Mouse (Mus musculus): ENCODE results near the gene Thbs1.
"Not testable (repeated sequence)": the region's sequence is repeated elsewhere in the genome, so short reads cannot be mapped to it uniquely, and the experiment has no call there.

Gene Thbs1

DNA sequence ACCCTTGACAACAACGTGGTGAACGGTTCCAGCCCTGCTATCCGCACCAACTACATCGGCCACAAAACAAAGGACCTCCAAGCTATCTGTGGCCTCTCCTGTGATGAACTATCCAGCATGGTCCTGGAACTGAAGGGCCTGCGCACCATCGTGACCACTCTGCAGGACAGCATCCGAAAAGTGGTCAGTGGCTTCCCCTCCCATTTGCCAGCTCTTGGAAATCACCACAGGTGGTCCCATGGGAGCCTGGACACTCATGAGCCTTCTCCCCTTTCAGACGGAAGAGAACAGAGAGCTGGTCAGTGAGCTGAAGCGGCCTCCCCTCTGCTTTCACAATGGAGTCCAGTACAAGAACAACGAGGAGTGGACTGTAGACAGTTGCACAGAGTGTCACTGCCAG is 3.0 kb downstream of the Thbs1 start:
- DNase-seq (ENCODE audit: low spot score) = no peak

DNA sequence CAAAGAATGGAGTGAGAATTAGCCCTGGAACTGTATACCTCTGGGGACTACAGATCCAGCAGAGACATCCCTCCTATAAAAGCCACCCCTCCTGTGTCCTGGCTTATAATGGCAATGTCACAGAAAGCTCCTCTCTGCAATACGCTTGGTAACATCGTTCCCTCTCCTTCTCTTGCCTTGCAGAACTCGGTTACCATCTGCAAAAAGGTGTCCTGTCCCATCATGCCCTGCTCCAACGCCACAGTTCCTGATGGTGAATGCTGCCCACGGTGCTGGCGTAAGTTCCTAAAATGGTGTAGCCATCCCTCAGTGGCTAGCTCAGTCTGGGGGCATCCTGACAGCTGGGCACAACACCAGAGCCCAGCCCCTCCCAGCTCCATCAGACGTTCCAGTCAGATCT is 4.0 kb downstream of the Thbs1 start:
- no peak for DNase-seq (ENCODE audit: low spot score)

DNA sequence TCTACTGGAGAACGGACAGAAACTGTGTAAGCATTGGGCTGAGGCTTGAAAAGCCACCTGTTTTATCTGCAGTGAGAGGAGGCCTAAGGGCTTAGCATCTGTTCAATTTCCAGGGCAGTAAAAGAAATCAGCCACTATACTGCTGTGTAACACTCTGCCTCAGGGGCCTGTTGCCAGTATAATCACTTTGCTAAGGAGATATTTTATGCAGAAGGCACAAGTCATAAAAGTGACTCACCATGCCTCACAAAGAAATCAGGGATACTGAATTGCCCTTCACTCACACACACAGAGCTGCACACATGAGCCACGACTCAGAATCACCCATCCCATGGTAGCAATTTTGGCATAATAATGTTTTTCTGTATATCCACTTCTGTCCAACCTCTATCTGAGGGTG is 4.5 kb downstream of the Thbs1 start:
- no peak for DNase-seq (ENCODE audit: low spot score)

DNA sequence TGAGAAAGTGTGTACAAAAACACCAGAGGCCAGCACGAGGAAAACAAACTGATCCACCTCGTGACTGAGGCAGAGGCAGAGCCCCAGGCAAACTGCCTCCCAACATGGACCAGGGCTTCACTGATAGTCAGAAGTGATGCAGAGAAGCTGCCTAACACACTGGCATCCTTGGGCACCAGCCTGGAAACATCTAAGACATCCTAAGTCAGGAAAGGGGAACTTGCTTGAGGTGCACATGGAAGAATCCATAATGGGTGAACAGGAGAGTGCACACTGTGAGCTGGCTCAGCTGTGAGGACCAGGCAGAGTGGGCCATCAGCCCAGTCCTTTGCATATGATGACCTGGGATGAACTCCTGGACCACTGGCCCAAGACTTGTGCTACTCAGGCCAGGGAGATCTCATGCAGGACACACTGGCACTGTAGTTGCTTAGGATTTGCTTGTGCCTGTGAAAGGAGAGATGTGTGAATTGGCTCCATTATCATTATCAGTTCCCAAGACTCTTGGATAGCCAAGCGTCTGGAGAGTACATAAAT is 5.1 kb downstream of the Thbs1 start:
- no peak for DNase-seq (ENCODE audit: low spot score)

DNA sequence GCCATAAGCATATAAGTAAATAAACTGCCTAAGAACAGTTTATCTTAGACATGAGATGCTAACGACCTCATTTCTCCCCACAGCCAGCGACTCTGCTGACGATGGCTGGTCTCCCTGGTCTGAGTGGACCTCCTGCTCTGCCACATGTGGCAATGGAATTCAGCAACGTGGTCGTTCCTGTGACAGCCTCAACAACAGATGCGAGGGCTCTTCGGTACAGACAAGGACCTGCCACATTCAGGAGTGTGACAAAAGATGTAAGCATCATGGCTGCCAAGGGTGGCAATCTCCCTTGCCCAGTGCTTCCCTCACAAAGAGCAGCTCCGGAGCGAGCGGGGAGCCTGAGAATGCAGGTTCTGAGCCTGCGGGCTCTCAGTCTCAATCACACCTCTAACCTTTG is 5.7 kb downstream of the Thbs1 start:
- DNase-seq (ENCODE audit: low spot score) = no peak

DNA sequence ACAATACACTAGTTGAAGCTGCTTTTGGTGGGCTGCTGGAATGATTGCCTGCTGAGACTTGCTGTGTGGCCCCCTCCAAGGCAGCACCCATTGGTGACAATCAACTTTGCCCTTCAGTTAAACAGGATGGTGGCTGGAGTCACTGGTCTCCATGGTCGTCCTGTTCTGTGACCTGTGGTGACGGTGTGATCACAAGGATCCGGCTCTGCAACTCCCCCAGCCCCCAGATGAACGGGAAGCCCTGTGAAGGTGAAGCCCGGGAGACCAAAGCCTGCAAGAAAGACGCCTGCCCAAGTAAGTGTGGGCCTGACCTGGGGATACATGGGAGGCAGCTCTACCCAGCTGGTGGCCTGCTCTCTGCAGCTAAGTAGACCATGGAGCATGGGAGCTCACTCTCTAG is 6.4 kb downstream of the Thbs1 start:
- no peak for DNase-seq (ENCODE audit: low spot score)

DNA sequence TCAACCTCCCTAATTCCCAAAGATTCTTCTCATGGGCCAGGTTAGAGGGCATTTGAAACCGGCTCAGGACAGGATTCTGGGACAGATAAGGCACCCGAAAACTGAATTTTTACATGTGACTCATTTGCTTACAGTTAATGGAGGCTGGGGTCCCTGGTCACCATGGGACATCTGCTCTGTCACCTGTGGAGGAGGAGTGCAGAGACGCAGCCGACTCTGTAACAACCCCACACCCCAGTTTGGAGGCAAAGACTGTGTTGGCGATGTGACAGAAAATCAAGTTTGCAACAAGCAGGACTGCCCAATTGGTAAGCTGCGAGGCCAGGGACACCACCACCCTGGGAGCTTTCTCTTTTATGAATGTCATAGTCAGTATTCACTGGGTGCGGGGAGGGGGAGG is 6.8 kb downstream of the Thbs1 start:
- no peak for DNase-seq (ENCODE audit: low spot score)

DNA sequence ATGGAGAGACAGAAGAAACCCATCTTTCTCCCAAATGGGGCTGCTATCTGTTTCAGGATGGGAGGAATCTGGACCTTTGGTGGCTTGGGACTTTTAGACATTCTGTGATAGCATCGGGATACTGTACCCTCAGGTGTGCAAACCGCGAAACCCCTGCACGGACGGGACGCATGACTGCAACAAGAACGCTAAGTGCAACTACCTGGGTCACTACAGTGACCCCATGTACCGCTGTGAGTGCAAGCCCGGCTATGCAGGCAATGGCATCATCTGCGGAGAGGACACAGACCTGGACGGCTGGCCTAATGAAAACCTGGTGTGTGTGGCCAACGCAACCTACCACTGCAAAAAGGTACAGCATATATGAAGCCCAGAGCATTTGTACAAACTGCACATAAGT is 8.0 kb downstream of the Thbs1 start:
- DNase-seq (ENCODE audit: low spot score) = no peak

DNA sequence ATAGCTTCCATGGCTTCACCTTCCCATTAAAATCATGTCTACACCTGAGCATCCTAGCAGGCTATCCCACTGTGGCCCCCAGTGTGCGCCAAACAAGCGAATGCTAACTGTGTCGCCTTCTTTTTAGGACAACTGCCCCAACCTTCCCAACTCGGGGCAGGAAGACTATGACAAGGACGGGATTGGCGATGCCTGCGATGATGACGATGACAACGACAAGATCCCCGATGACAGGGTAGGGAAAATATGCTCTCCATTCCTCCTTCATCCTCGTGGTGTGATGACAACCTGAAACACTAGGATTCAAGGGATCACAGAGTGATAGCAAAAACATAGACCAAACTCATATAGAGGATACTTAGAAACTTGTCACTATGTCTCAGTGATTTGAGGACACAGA is 8.4 kb downstream of the Thbs1 start:
- no peak for DNase-seq (ENCODE audit: low spot score)

DNA sequence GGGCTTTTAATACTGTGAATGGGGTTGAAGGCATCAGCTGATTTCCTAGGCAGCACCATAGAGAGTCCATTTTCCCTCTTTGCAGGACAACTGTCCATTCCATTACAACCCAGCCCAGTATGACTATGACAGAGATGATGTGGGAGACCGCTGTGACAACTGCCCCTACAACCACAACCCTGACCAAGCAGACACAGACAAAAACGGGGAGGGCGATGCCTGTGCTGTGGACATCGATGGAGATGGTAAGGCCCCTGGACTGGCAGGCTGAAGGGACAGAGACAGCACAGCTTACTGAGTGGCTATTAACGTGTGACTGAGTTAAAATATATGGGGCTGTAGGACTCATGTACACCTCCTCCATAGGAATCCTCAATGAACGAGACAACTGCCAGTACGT is 9.1 kb downstream of the Thbs1 start:
- no peak for DNase-seq (ENCODE audit: low spot score)

DNA sequence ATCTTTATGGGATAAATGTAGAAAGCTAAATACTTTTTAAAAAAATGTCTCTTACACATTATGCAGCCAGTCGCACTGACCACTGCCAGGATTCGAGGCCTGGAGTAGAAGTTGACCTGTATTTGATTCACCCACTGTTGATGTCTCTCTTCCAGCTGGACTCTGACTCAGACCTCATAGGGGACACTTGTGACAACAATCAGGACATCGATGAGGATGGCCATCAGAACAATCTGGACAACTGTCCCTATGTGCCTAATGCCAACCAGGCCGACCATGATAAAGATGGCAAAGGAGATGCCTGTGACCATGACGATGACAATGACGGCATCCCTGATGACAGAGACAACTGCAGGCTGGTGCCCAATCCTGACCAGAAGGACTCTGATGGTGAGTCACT is 10.6 kb downstream of the Thbs1 start:
- DNase-seq (ENCODE audit: low spot score) = no peak

DNA sequence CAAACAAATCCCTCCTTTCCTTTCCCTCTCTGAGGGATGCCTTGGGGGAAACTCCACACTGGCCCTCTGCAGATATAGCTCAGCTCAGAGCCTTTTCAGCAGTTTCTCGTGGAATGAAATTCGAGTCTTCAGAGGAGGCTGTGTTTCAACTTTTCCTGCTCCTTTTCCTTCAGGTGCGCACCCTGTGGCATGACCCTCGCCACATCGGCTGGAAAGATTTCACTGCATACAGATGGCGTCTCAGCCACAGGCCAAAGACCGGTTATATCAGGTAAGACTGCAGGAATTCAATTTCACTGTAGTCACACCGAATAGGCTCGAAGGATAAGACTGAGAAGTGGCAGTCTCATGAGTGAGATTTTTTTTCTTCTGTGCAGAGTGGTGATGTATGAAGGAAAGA is 12.1 kb downstream of the Thbs1 start:
- DNase-seq (ENCODE audit: low spot score) = no peak

DNA sequence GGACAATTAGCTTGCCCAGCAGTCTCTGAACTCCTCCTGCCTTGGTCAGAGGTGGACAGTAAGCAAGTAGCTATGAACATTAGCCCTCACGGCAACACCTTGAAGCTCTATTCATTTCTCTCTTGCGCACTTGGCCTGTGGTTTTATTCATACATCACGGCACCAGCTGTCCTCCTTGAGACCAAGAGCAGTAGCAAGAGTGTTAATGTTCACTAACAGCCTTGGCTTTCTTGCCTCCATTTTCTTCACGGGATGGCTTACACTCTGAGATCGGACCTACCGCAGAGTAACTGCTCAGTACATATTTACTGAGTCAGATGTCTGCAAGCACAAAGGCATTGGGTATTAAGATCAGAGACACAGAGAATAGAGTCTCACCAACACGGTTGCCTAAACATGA is 12.8 kb downstream of the Thbs1 start:
- DNase-seq (ENCODE audit: low spot score) = no peak

DNA sequence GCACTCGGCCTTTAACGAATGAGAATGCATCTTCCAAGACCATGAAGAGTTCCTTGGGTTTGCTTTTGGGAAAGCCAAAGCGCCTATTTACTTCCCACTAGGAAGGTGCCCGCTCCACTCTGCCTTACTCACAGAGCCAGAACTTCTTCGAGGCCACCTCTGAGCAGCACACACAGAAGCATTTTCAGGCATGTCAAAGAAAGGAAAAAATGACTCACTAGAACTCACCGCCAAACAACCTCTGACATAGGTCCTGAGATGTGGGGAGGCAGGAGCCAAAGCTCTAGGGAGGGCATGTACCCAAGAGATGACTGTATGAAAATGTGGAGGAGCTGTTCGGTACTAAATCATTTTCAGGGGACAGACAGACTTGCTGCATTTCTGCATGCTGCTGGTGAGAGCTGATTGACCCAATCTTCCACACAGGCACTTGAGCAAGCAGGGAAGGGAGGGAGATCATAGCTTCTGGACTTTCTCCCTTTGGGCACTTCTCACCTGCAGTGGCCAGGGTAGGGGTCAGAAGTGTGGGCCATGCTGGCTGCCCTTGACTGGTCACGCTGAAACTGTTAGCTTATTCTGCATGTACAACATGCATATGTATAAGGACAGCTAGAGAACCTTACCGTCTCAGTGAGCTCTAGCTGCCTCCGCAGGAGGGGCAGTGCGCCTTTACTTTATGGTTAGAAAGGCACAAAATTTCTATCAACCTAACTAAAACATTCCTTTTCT is 13.7 kb downstream of the Thbs1 start:
- DNase-seq (ENCODE audit: low spot score) = no peak

DNA sequence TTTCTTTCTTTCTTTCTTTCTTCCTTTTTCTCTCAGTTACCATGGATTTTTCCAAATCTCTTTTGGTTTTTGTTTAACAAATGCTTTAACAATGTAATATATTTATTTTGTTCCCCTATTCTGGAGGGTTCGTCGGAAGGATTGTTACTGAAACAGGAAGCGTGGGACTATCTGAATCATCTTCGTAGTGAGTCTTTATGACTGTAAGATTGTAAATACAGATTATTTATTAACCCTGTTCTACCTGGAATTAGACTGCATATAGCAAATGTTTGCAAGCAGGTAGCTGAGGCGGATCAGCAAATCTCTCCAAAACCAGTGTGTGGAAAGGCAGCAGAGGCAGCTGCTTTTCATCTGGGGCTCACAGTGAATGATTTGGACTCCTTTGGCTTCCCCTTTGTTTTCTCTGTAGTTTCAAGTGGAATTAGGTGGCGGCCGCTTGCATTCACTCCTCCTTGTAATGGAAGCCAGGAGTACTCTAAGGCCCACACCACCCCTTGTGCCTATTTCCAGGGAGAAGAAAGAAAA is 14.3 kb downstream of the Thbs1 start:
- DNase-seq (ENCODE audit: low spot score) = no peak

DNA sequence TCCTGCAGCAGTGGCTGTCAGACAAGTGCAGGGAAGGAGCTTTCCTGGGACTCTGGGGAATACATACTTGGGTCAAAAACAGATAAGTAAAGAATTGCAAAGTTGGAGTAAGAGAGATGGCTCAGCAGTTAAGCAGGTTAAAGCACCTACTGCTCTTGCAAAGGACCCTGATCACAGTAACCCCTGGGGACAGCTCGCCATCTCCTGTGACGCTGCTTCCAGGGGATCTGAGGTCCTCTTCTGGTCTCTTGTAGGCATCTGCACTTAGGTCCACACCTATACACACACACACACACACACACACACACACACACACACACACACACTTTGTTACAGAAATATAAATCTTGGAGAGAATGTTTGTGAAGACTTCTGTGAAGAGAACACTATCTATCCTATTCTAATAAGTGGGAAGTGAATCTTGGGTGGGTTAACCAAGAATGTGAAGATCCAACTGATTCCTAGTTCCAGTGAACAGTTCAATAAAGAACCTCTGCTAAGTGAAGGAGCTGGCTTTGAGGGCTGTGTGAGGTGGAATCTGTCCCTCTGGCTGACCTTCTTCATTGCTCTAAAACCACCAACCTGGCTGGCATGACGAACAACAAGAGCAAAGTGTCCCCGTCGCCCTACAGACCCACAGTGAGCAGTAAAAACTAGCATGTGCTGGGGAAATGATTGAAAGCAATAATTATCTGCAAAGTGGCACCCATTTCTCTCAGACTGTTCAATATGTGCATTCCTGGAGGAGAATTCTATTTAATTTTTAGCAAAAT is 16.0 kb downstream of the Thbs1 start:
- DNase-seq (ENCODE audit: low spot score) = no peak

DNA sequence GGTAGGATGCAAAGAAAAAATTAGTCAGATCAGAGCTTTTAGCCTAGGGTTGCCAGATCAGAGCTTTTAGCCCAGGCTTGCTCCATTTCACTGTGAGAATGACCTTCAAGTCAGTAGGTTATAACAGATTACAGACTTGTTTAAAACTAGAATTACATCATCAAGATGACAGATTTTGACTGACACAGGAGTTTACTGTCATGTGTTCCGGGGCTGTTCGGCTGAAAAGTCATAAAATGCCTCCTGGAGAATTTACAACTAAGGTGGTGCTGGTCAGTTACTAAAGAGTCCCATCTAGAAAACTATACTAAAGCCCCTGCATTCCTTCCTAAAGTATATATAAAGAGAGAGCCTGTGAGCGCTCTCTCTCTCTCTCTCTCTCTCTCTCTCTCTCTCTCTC is 16.6 kb downstream of the Thbs1 start:
- DNase-seq (ENCODE audit: low spot score) = no peak

DNA sequence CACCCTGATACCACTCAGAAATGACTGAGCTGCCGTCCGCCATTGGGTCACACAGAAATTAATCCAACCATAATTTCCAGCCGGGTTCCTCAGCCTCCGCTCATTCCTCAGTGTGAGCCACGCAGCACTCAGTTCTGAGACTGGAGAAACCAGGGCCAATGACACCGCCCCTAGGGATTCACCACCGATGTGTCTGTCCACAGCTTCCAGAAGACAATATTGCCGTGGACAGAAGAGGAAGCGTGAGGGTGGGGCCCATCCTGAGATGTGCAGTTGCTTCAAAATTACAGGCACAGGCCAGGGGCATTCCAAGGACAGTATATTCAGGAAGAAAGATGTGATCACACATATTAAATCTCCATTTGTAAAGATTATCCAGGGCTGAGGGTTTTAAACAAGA is 25.4 kb downstream of the Thbs1 start:
- no peak for DNase-seq (ENCODE audit: low spot score)

DNA sequence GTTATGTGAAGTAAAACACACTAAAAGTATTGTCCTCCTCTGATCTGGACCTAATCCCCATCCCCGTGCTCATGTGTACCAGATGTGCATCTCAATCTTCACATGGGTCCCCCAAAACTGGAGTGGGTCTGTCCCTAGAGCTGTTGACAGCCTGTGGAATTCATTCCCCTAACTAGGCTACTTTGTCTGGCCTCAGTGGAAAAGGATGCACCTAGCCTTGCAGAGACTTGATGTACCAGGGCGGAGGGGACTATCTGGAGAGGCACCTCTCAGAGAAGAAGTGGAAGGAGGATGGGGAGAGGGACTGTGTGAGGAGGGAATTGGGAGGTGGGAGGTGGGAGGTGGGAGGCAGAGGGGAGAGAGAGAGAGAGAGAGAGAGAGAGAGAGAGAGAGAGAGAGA is 26.1 kb downstream of the Thbs1 start:
- DNase-seq (ENCODE audit: low spot score) = no peak

DNA sequence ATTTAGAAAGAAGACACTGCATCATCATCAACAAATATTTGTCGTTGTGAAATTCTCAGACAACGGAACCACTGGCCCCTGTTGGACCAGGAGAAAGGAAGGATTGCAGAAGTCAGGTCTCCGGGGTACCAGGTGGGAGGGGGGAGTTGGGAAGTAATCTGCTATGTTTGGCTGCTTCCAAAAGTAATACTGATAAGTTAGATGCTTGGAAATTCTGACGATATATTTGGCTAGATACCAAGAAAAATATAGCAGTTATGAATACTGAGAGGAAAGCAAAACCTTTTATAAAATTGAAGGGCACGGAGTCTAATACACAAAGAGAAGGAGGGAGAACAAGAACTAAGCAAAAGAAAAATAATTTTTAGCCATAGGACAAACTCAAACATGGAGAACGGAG is 27.6 kb downstream of the Thbs1 start:
- DNase-seq (ENCODE audit: low spot score) = no peak

DNA sequence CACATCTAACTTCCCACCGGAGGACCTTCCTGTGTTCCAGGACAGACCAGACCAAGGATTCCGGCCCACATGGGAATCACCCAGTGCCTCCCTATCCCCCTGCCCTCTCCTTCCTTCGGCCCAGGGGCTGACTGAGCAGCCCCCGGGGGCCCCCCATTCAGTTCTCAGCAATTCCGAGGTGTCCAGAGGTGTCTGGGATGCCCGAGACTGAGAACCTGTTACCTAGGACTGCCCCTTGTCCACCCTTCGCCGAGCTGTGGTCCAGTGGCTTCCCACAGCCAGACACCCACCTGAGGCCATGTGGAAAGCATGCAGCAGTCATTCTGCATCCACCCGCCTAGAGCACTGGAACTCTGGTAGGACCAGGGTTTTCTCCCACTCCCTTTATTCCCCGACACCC is 30.0 kb downstream of the Thbs1 start:
- no peak for DNase-seq (ENCODE audit: low spot score)

DNA sequence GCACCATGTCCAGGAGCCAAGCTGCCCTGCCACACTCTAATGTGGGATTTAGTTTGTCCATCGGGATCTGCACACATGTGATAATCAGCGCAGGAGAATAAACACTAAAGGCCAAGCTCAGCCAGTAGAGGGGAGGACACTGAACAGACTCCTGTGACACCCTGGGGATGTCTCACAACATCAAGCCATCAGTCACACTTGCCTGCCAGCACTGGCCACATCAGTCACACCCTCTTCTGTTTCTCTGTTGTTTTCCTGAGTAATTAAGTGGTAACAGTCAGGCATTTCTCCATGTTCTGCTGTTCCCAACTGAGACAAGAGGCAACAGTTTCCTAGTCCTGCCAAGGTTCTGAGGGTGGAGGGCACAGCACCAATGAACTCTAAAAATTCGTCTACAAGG is 36.1 kb downstream of the Thbs1 start:
- not testable (repeated sequence) for DNase-seq (ENCODE audit: low spot score)
